Mouse (Mus musculus): ENCODE measurements around the gene Ccl6. TPM values are rescaled to one million over a fixed set of nuclear protein-coding genes. Genes with fewer than 3 reads are reported as not detected.

The Ccl6 gene
- total and polyA plus RNA-seq, 3 experiments = 0.30 to 1.2 (median 0.93) TPM

GRCm38 (mm10) chr11:83556085-83556781 is 36.7 kb downstream of the Ccl6 start:
- H3K9me3 ChIP-seq (replicated peaks; ENCODE audit: low read length) = peaks cover 6% of the 10 kb centered on the region
- H3K79me2 ChIP-seq (replicated peaks; ENCODE audit: control insufficient read depth, extremely low read depth, insufficient read depth, poor library complexity, severe bottlenecking) = no peaks in the 10 kb centered on the region
- DNase-seq (ENCODE audit: extremely low read depth) = peak; percentile 80
- TF ChIP-seq MYC (IDR thresholded peaks at IDR 0.05; ENCODE audit: low read depth, low read length) (peak; percentile 100), SMC3 (IDR thresholded peaks at IDR 0.05; ENCODE audit: low read depth, low read length) (peak; percentile 96), USF2 (conservative IDR thresholded peaks at IDR 0.05; ENCODE audit: low read depth, low read length) (peak; percentile 71), MXI1 (IDR thresholded peaks at IDR 0.05; ENCODE audit: low read depth, low read length) (peak; percentile 96), MEF2A (IDR thresholded peaks at IDR 0.05; ENCODE audit: borderline replicate concordance, low read depth, low read length) (peak; percentile 70), JUND (conservative IDR thresholded peaks at IDR 0.05; ENCODE audit: low read depth, low read length) (peak; percentile 44; the same call in 1 of the 2 replicates), SIN3A (IDR thresholded peaks at IDR 0.05; ENCODE audit: low read length) (peak; percentile 88), MAFK (IDR thresholded peaks at IDR 0.05; ENCODE audit: insufficient replicate concordance, low read length) (no peak), BHLHE40 (IDR thresholded peaks at IDR 0.05; ENCODE audit: low read depth, low read length) (peak; percentile 90), KAT2A (IDR thresholded peaks at IDR 0.05; ENCODE audit: insufficient replicate concordance, low read length) (no peak), CTCF (conservative IDR thresholded peaks at IDR 0.05 in 1 of 2, IDR thresholded peaks at IDR 0.05 in 1 of 2; ENCODE audit: low read depth in 2 of 2, low read length in 2 of 2) (peak; percentile 87 to 98), CHD1 (IDR thresholded peaks at IDR 0.05; ENCODE audit: low read depth, low read length) (no peak), MAX (IDR thresholded peaks at IDR 0.05; ENCODE audit: low read length) (peak; percentile 100), IRF4 (IDR thresholded peaks at IDR 0.05; ENCODE audit: low read depth, low read length) (peak; percentile 43; the same call in 1 of the 2 replicates), USF1 (IDR thresholded peaks at IDR 0.05; ENCODE audit: low read depth, low read length) (peak; percentile 71), ZC3H11A (IDR thresholded peaks at IDR 0.05; ENCODE audit: low read depth, low read length) (peak; percentile 85), NRF1 (IDR thresholded peaks at IDR 0.05; ENCODE audit: low read depth, low read length) (no peak), RAD21 (IDR thresholded peaks at IDR 0.05; ENCODE audit: low read depth, low read length) (peak; percentile 100)
- H3K36me3 ChIP-seq (replicated peaks in 1 of 2; ENCODE audit: control insufficient read depth in 1 of 2, insufficient read depth in 1 of 2, low read length in 1 of 2) = no peaks in the 10 kb centered on the region
- peaks cover 3% of the 10 kb centered on the region for H3K27me3 ChIP-seq (replicated peaks)
- no peak overlapping the region for H3K4me3 ChIP-seq (replicated peaks in 1 of 3; ENCODE audit: low read depth in 2 of 3, low read length in 2 of 3, poor library complexity in 1 of 3)
- no peak overlapping the region for H3K27ac ChIP-seq (ENCODE audit: insufficient read depth, low read depth)
- H3K4me1 ChIP-seq (ENCODE audit: control insufficient read depth in 1 of 2, insufficient read depth in 2 of 2) = peaks cover 24 to 41% of the 10 kb centered on the region in 2 experiments
- dilution Hi-C loops (cut with MboI; ENCODE audit: extremely low pct_ligation_motif_present, extremely low pct_unique_long_range_greater_than_20kb, low sequenced_read_pairs) = no loop called here
- H3K4me2 ChIP-seq (ENCODE audit: insufficient read depth, low read depth, poor library complexity, severe bottlenecking) = no peak overlapping the region
- in situ Hi-C loops (cut with MboI; ENCODE audit: low pct_ligation_motif_present, low pct_unique_long_range_greater_than_20kb, low sequenced_read_pairs) = loop anchor here (25.0 kb wide), 1 partner anchor 381 kb away; the partner anchor contains the start of gene Ddx52
- no peak overlapping the region for H3K9ac ChIP-seq (ENCODE audit: insufficient read depth, low read depth)

GRCm38 (mm10) chr11:83551668-83552067 is 41.2 kb downstream of the Ccl6 start:
- Histone ChIP-seq H3K4me2 (ENCODE audit: insufficient read depth, low read depth, poor library complexity, severe bottlenecking) (0 out of 2 replicates have a peak overlapping the region, but pooled peaks have one; percentile 3), H3K4me3 (replicated peaks in 1 of 3; ENCODE audit: low read depth in 2 of 3, low read length in 2 of 3, poor library complexity in 1 of 3) (peak overlapping the region in 2 of 3 experiments; percentile 3 to 34), H3K9ac (ENCODE audit: insufficient read depth, low read depth) (no peak overlapping the region), H3K27ac (ENCODE audit: insufficient read depth, low read depth) (no peak overlapping the region), H3K9me3 (replicated peaks; ENCODE audit: low read length) (peaks cover 6% of the 10 kb centered on the region), H3K4me1 (ENCODE audit: control insufficient read depth in 1 of 2, insufficient read depth in 2 of 2) (peaks cover 25 to 48% of the 10 kb centered on the region in 2 experiments), H3K79me2 (replicated peaks; ENCODE audit: control insufficient read depth, extremely low read depth, insufficient read depth, poor library complexity, severe bottlenecking) (no peaks in the 10 kb centered on the region), H3K27me3 (replicated peaks) (no peaks in the 10 kb centered on the region), H3K36me3 (replicated peaks in 1 of 2; ENCODE audit: control insufficient read depth in 1 of 2, insufficient read depth in 1 of 2, low read length in 1 of 2) (no peaks in the 10 kb centered on the region)
- DNase-seq (ENCODE audit: extremely low read depth) = no peak
- dilution Hi-C loops (cut with MboI; ENCODE audit: extremely low pct_ligation_motif_present, extremely low pct_unique_long_range_greater_than_20kb, low sequenced_read_pairs) (no loop called here), in situ Hi-C loops (cut with MboI; ENCODE audit: low pct_ligation_motif_present, low pct_unique_long_range_greater_than_20kb, low sequenced_read_pairs) (loop anchor here (25.0 kb wide), 1 partner anchor 386 kb away; the partner anchor contains the start of gene Ddx52)
- TF ChIP-seq USF2 (conservative IDR thresholded peaks at IDR 0.05; ENCODE audit: low read depth, low read length) (no peak), JUND (conservative IDR thresholded peaks at IDR 0.05; ENCODE audit: low read depth, low read length) (no peak; the same call in 1 of the 2 replicates), HCFC1 (IDR thresholded peaks at IDR 0.05; ENCODE audit: low read depth, low read length) (no peak), POLR2AphosphoS2 (IDR thresholded peaks at IDR 0.05; ENCODE audit: low read depth, low read length) (no peak), SMC3 (IDR thresholded peaks at IDR 0.05; ENCODE audit: low read depth, low read length) (peak; percentile 1; the same call in 1 of the 2 replicates), NRF1 (IDR thresholded peaks at IDR 0.05; ENCODE audit: low read depth, low read length) (no peak), MXI1 (IDR thresholded peaks at IDR 0.05; ENCODE audit: low read depth, low read length) (no peak), EP300 (IDR thresholded peaks at IDR 0.05; ENCODE audit: low read length) (peak; percentile 68), KAT2A (IDR thresholded peaks at IDR 0.05; ENCODE audit: insufficient replicate concordance, low read length) (no peak), MEF2A (IDR thresholded peaks at IDR 0.05; ENCODE audit: borderline replicate concordance, low read depth, low read length) (peak; percentile 64; the same call in 1 of the 2 replicates), E2F4 (IDR thresholded peaks at IDR 0.05; ENCODE audit: insufficient replicate concordance, low read depth, low read length) (no peak), TCF12 (IDR thresholded peaks at IDR 0.05; ENCODE audit: low read depth, low read length) (peak; percentile 65; the same call in 1 of the 2 replicates), ZMIZ1 (IDR thresholded peaks at IDR 0.05; ENCODE audit: low read depth, low read length) (no peak), RAD21 (IDR thresholded peaks at IDR 0.05; ENCODE audit: low read depth, low read length) (no peak), ZNF384 (IDR thresholded peaks at IDR 0.05; ENCODE audit: low read depth, low read length) (no peak), IRF4 (IDR thresholded peaks at IDR 0.05; ENCODE audit: low read depth, low read length) (peak; percentile 73), MAFK (IDR thresholded peaks at IDR 0.05; ENCODE audit: insufficient replicate concordance, low read length) (no peak), USF1 (IDR thresholded peaks at IDR 0.05; ENCODE audit: low read depth, low read length) (no peak), NELFE (IDR thresholded peaks at IDR 0.05; ENCODE audit: low read depth, low read length) (no peak), CTCF (conservative IDR thresholded peaks at IDR 0.05 in 1 of 2, IDR thresholded peaks at IDR 0.05 in 1 of 2; ENCODE audit: low read depth in 2 of 2, low read length in 2 of 2) (no peak), MAX (IDR thresholded peaks at IDR 0.05; ENCODE audit: low read length) (no peak), ETS1 (conservative IDR thresholded peaks at IDR 0.05; ENCODE audit: low read depth, low read length) (peak; percentile 48)

Measured in CH12.LX (cell line).